Mouse (Mus musculus): ENCODE measurements around the gene Garnl3. TPM values are rescaled to one million over a fixed set of nuclear protein-coding genes. Genes with fewer than 3 reads are reported as not detected.
A peak's percentile ranks its signal among the peaks of the same experiment; 100 is the strongest.

Garnl3 gene
- polyA plus RNA-seq, 1 experiment from 2014 or later, result 18.5 TPM

DNA sequence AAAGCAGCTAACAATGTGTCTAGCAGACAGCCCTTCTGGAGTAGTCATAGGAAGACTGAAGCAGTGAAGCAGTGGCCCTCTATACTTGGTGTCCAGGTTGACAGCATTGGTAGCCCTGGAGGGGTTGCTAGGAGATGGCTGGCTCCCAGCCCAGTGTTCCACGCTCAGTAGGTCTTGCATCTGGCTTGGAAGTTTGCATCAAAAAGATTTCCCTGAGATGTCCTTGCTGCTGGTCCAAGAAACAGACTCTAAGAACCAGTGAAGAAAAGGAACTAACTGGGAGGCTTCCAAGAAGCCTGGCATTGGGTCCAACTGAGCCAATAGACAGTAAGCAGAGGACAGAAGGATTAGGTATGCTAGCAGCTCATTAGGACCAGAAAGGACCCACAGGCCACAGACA is 94.0 kb downstream of the Garnl3 start:
- no peaks in the 10 kb centered on the region for H3K36me3 ChIP-seq (ENCODE audit: control insufficient read depth, insufficient read depth, low read length)
- H3K4me1 ChIP-seq (replicated peaks; ENCODE audit: control insufficient read depth, insufficient read depth, low read length), result no peaks in the 10 kb centered on the region
- H3K27me3 ChIP-seq (ENCODE audit: control insufficient read depth, insufficient read depth, low read length), result no peaks in the 10 kb centered on the region
- no peak overlapping the region for H3K4me2 ChIP-seq (replicated peaks; ENCODE audit: low read depth, low read length)
- WGBS, result 91% methylated on average over 1 of the region's 1 CpGs
- ATAC-seq (ENCODE audit: low FRiP score) (no peak), DNase-seq (ENCODE audit: low spot score) (no peak)
- H3K9me3 ChIP-seq (ENCODE audit: control insufficient read depth, low read length), result no peaks in the 10 kb centered on the region
- no peak overlapping the region for H3K27ac ChIP-seq (ENCODE audit: low read depth, low read length)
- H3K9ac ChIP-seq (ENCODE audit: low read depth, low read length), result no peak overlapping the region
- no peak overlapping the region for H3K4me3 ChIP-seq (ENCODE audit: low read depth, low read length)

DNA sequence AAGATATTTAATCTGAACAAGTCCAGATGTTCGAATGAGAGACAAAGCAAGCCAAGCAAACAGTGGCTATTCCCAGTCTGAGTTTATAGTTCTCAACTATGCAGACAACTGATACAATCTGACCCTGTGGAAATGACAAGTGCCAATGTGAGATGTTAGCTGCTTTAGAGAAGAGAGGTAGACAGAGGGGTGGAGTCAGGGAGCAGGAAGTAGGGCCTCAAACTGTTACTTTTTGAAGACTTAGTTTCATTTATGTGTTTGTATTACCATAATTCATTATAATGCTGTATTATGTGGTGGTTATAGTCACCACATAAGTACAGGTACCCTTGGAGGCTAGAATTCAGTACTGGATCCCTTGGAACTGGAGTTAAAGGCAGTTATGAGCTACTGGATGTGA is 96.2 kb downstream of the Garnl3 start:
- DNase-seq (ENCODE audit: low spot score) (no peak), ATAC-seq (ENCODE audit: low FRiP score) (no peak)
- no peak overlapping the region for H3K9ac ChIP-seq (ENCODE audit: low read depth, low read length)
- WGBS, result 83% methylated on average over 1 of the region's 1 CpGs
- H3K27ac ChIP-seq (ENCODE audit: low read depth, low read length), result no peak overlapping the region
- no peaks in the 10 kb centered on the region for H3K4me1 ChIP-seq (replicated peaks; ENCODE audit: control insufficient read depth, insufficient read depth, low read length)
- H3K4me3 ChIP-seq (ENCODE audit: low read depth, low read length), result no peak overlapping the region
- H3K4me2 ChIP-seq (replicated peaks; ENCODE audit: low read depth, low read length), result no peak overlapping the region
- no peaks in the 10 kb centered on the region for H3K9me3 ChIP-seq (ENCODE audit: control insufficient read depth, low read length)
- H3K27me3 ChIP-seq (ENCODE audit: control insufficient read depth, insufficient read depth, low read length), result no peaks in the 10 kb centered on the region
- H3K36me3 ChIP-seq (ENCODE audit: control insufficient read depth, insufficient read depth, low read length), result no peaks in the 10 kb centered on the region

DNA sequence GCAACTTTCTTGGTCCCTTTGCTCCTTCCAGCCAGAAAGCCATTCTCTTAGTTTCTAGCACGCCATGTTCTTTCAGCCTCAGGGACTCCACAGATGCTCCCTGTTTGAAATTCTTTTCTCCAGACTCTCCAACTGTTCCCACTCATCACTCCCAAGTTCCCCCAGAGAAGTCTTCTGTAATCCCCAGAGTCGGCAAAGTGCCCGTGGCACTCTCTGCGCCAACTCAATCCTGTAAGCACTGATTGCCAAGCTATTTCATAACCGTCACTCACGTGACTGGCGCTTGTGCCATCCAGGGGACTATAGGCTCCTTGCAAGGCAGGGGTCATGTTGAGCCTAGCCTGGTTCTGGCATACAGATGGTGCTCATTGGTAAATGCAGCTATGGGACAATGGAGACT is 98.2 kb downstream of the Garnl3 start:
- Histone ChIP-seq H3K4me2 (replicated peaks; ENCODE audit: low read depth, low read length) (no peak overlapping the region), H3K9ac (ENCODE audit: low read depth, low read length) (no peak overlapping the region), H3K4me3 (ENCODE audit: low read depth, low read length) (no peak overlapping the region), H3K9me3 (ENCODE audit: control insufficient read depth, low read length) (no peaks in the 10 kb centered on the region), H3K27me3 (ENCODE audit: control insufficient read depth, insufficient read depth, low read length) (no peaks in the 10 kb centered on the region), H3K4me1 (replicated peaks; ENCODE audit: control insufficient read depth, insufficient read depth, low read length) (no peaks in the 10 kb centered on the region), H3K27ac (ENCODE audit: low read depth, low read length) (no peak overlapping the region), H3K36me3 (ENCODE audit: control insufficient read depth, insufficient read depth, low read length) (no peaks in the 10 kb centered on the region)
- ATAC-seq (ENCODE audit: low FRiP score) (no peak), DNase-seq (ENCODE audit: low spot score) (no peak)
- 95% methylated on average over 7 of the region's 7 CpGs for WGBS

DNA sequence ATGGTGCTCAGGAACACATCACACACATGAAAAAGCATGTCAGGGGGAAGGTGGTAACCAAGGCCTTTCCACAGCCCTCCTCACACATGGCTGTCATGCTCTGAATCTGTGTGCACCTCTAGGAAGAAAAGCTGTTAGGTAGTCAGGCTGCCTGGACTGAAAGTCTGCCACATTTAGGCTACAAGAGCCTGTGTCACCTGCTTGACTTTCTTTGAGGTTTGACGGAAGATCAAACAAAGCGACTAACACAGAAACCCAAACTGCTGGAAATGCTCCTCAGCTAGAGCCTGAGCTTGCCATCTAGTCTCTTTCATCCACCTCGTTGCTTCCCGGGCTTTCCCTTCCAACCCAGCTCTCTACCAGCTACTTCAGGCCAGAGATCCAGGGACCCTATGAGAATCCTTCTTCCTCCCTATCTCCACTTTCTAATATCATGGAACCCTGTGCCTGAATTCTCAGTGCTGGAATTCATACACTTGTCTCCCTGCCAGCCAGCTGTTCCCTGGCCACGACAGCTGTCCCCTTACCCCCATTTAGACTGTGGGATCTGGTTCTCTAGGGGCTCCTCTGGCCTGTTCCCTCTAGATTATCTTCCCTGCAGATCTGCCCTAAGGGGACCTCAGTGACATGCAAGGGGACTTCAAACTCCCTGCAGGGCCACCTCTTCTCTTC is 98.9 kb downstream of the Garnl3 start:
- Histone ChIP-seq H3K36me3 (ENCODE audit: control insufficient read depth, insufficient read depth, low read length) (no peaks in the 10 kb centered on the region), H3K4me2 (replicated peaks; ENCODE audit: low read depth, low read length) (no peak overlapping the region), H3K4me1 (replicated peaks; ENCODE audit: control insufficient read depth, insufficient read depth, low read length) (no peaks in the 10 kb centered on the region), H3K9ac (ENCODE audit: low read depth, low read length) (no peak overlapping the region), H3K27ac (ENCODE audit: low read depth, low read length) (no peak overlapping the region), H3K9me3 (ENCODE audit: control insufficient read depth, low read length) (no peaks in the 10 kb centered on the region), H3K4me3 (ENCODE audit: low read depth, low read length) (no peak overlapping the region), H3K27me3 (ENCODE audit: control insufficient read depth, insufficient read depth, low read length) (no peaks in the 10 kb centered on the region)
- ATAC-seq (ENCODE audit: low FRiP score) (no peak), DNase-seq (ENCODE audit: low spot score) (no peak)
- 89% methylated on average over 5 of the region's 5 CpGs for WGBS

DNA sequence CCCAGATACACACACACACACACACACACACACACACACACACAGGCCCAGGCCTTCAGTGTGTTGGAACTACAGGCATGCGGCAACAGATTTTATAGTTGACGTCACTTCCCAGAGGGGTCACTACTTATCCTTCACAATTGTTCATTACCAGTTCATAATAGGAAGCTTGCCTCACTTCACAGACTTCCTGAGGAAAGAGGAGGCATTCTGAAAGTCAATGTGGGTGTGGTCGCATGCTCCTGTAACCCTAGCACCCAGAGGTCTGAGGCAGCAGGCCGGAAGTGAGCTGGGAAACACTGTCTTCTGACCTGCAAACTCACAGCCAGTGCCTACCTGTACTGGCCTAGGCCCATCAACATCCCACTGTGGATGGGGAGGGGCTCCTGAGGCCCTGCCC is 106.4 kb downstream of the Garnl3 start:
- no peak overlapping the region for H3K9ac ChIP-seq (ENCODE audit: low read depth, low read length)
- DNase-seq (ENCODE audit: low spot score), result no peak
- H3K4me3 ChIP-seq (ENCODE audit: low read depth, low read length), result no peak overlapping the region
- H3K4me2 ChIP-seq (replicated peaks; ENCODE audit: low read depth, low read length), result no peak overlapping the region
- no peak overlapping the region for H3K27ac ChIP-seq (ENCODE audit: low read depth, low read length)
- 78% methylated on average over 4 of the region's 4 CpGs for WGBS
- no peaks in the 10 kb centered on the region for H3K27me3 ChIP-seq (ENCODE audit: control insufficient read depth, insufficient read depth, low read length)
- H3K36me3 ChIP-seq (ENCODE audit: control insufficient read depth, insufficient read depth, low read length), result no peaks in the 10 kb centered on the region
- no peaks in the 10 kb centered on the region for H3K9me3 ChIP-seq (ENCODE audit: control insufficient read depth, low read length)
- no peak for ATAC-seq (ENCODE audit: low FRiP score)
- H3K4me1 ChIP-seq (replicated peaks; ENCODE audit: control insufficient read depth, insufficient read depth, low read length), result no peaks in the 10 kb centered on the region

DNA sequence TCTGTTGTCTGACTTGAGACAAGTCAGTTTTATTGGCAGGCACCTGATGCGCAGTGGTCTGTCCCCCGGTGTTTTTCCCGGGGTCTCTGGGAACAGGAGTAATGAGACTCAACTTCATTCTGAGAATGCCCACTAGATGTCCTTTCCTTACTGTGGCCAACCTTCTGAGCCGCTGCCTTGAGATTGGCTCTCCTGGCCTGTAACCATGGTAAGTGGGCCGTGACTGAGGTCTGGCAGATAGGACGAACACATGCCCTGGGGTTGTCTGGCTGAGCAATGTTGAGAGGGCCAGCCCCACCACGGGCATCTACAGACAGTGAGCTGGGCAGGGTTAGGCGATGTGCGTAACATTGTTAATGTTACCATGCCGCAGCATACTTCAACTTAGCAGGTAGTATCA is 106.9 kb downstream of the Garnl3 start:
- DNase-seq (ENCODE audit: low spot score), result no peak
- Histone ChIP-seq H3K27me3 (ENCODE audit: control insufficient read depth, insufficient read depth, low read length) (no peaks in the 10 kb centered on the region), H3K4me1 (replicated peaks; ENCODE audit: control insufficient read depth, insufficient read depth, low read length) (no peaks in the 10 kb centered on the region), H3K9me3 (ENCODE audit: control insufficient read depth, low read length) (no peaks in the 10 kb centered on the region), H3K36me3 (ENCODE audit: control insufficient read depth, insufficient read depth, low read length) (no peaks in the 10 kb centered on the region), H3K9ac (ENCODE audit: low read depth, low read length) (no peak overlapping the region), H3K4me3 (ENCODE audit: low read depth, low read length) (no peak overlapping the region), H3K4me2 (replicated peaks; ENCODE audit: low read depth, low read length) (no peak overlapping the region), H3K27ac (ENCODE audit: low read depth, low read length) (no peak overlapping the region)
- ATAC-seq (ENCODE audit: low FRiP score), result no peak
- 75% methylated on average over 10 of the region's 10 CpGs for WGBS

DNA sequence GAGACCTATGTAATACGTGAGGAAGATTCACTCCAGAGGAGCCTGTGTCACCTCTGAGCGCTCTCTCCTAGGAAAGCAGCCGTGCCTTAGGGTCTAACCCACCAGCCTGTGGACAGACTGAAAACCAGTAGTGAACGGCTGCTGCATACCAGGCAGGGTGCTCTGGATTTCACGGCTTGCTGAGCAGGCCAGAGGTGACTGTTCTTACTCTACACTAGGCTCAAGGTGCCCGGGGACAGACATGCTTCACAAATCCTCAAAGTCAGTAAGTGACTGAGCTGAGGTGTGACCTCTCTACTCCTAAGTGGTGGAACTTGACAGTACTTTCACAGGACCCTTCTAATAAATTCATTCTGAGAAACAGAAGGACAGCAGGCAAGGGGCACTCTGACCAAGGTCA is 108.6 kb downstream of the Garnl3 start:
- Histone ChIP-seq H3K4me1 (replicated peaks; ENCODE audit: control insufficient read depth, insufficient read depth, low read length) (no peaks in the 10 kb centered on the region), H3K9ac (ENCODE audit: low read depth, low read length) (no peak overlapping the region), H3K4me3 (ENCODE audit: low read depth, low read length) (no peak overlapping the region), H3K4me2 (replicated peaks; ENCODE audit: low read depth, low read length) (no peak overlapping the region), H3K36me3 (ENCODE audit: control insufficient read depth, insufficient read depth, low read length) (no peaks in the 10 kb centered on the region), H3K9me3 (ENCODE audit: control insufficient read depth, low read length) (no peaks in the 10 kb centered on the region), H3K27me3 (ENCODE audit: control insufficient read depth, insufficient read depth, low read length) (no peaks in the 10 kb centered on the region), H3K27ac (ENCODE audit: low read depth, low read length) (no peak overlapping the region)
- ATAC-seq (ENCODE audit: low FRiP score), result no peak
- DNase-seq (ENCODE audit: low spot score), result no peak
- whole genome bisulfite sequencing, result 76% methylated on average over 6 of the region's 6 CpGs

DNA sequence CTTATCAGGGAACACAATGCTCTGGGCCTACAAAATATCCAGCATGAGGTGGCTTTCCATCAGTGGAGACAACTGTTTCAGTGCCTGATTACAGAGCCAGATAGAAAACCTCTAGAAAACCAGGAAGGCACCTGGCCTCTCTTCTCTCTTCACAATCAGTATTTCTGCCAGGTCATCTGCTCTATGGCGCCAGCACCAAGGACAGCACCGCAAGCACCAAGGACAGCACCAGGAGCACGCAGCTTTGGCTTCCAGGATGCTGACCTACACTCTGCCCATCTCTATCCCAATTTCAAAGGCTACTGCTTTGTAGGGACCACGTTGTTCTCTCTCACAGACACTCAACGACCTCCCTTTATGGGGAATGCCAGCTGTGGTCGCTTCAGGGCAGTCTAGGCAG is 113.4 kb downstream of the Garnl3 start:
- no peaks in the 10 kb centered on the region for H3K9me3 ChIP-seq (ENCODE audit: control insufficient read depth, low read length)
- H3K4me2 ChIP-seq (replicated peaks; ENCODE audit: low read depth, low read length), result no peak overlapping the region
- no peak overlapping the region for H3K27ac ChIP-seq (ENCODE audit: low read depth, low read length)
- no peak for ATAC-seq (ENCODE audit: low FRiP score)
- H3K27me3 ChIP-seq (ENCODE audit: control insufficient read depth, insufficient read depth, low read length), result no peaks in the 10 kb centered on the region
- H3K4me1 ChIP-seq (replicated peaks; ENCODE audit: control insufficient read depth, insufficient read depth, low read length), result no peaks in the 10 kb centered on the region
- H3K36me3 ChIP-seq (ENCODE audit: control insufficient read depth, insufficient read depth, low read length), result no peaks in the 10 kb centered on the region
- H3K9ac ChIP-seq (ENCODE audit: low read depth, low read length), result no peak overlapping the region
- DNase-seq (ENCODE audit: low spot score), result peak; percentile 66
- 6% methylated on average over 6 of the region's 6 CpGs for WGBS
- no peak overlapping the region for H3K4me3 ChIP-seq (ENCODE audit: low read depth, low read length)

DNA sequence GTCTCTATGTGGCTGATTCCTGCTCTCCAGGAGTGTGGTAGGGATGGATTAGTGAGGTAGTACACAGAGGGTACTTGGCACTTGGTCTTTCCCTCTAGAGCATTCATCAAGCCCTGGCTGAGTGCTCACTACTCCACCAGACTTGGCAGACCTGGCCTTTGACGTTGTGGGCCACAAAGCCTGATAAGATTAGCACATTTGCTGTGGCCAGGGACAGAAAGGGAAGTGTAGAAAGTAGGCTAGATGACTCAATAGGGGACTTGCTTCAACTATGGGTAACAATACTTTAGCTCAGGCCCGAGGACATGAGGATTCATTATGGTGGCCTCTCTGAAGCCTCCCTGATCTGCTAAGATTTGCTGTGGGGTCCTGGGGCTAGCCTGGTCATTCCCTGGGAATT is 114.3 kb downstream of the Garnl3 start:
- ATAC-seq (ENCODE audit: low FRiP score), result no peak
- H3K27me3 ChIP-seq (ENCODE audit: control insufficient read depth, insufficient read depth, low read length), result no peaks in the 10 kb centered on the region
- no peaks in the 10 kb centered on the region for H3K9me3 ChIP-seq (ENCODE audit: control insufficient read depth, low read length)
- no peak overlapping the region for H3K9ac ChIP-seq (ENCODE audit: low read depth, low read length)
- no peak overlapping the region for H3K27ac ChIP-seq (ENCODE audit: low read depth, low read length)
- no peaks in the 10 kb centered on the region for H3K36me3 ChIP-seq (ENCODE audit: control insufficient read depth, insufficient read depth, low read length)
- H3K4me3 ChIP-seq (ENCODE audit: low read depth, low read length), result no peak overlapping the region
- no peak overlapping the region for H3K4me2 ChIP-seq (replicated peaks; ENCODE audit: low read depth, low read length)
- no peak for DNase-seq (ENCODE audit: low spot score)
- WGBS, result 86% methylated on average over 2 of the region's 2 CpGs
- H3K4me1 ChIP-seq (replicated peaks; ENCODE audit: control insufficient read depth, insufficient read depth, low read length), result no peaks in the 10 kb centered on the region

All from hindbrain, embryonic 11.5 days (tissue).